Mouse (Mus musculus) fat pad, adult 2 months (tissue): ENCODE measurements around the gene Dcaf5.
A peak's percentile ranks its signal among the peaks of the same experiment; 100 is the strongest.

Source experiments
- DNase-seq: peaks from one replicate; pipeline ENCODE4 v3.0.0-alpha.2; 2011; ENCODE audit warnings: low read depth, low spot score; ENCODE audit errors: extremely low read depth

Dcaf5 gene

GRCm38 (mm10) chr12:80410855-80411254 lies 25.5 kb downstream of the Dcaf5 start:
- no peak for DNase-seq

DNA sequence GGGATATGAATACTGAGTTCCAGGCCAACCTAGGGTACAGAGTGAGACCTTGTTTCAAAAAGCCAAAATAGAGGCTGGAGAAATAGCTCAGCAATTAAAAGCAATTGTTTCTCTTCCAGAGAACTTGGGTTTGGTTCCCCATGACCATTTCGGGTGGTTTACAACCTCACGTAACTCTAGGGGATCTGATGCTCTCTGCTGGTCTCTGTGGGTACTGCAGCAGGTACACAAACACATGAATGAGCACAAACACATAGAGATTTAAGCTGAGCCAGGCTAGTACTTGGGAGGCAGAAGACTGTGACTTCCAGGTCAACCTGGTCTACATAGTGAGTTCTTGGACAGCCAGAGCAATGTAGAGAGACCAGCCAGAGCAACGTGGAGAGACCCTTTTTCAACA lies 28.6 kb downstream of the Dcaf5 start:
- no peak for DNase-seq

- DNase-seq: no peak
Measured at GRCm38 (mm10) chr12:80406650-80407049, 29.8 kb downstream of the Dcaf5 start.

GRCm38 (mm10) chr12:80404139-80404538 lies 32.3 kb downstream of the Dcaf5 start:
- no peak for DNase-seq

GRCm38 (mm10) chr12:80399147-80399546 lies 37.3 kb downstream of the Dcaf5 start:
- DNase-seq: no peak

GRCm38 (mm10) chr12:80396397-80396796 lies 40.0 kb downstream of the Dcaf5 start:
- DNase-seq: no peak

DNA sequence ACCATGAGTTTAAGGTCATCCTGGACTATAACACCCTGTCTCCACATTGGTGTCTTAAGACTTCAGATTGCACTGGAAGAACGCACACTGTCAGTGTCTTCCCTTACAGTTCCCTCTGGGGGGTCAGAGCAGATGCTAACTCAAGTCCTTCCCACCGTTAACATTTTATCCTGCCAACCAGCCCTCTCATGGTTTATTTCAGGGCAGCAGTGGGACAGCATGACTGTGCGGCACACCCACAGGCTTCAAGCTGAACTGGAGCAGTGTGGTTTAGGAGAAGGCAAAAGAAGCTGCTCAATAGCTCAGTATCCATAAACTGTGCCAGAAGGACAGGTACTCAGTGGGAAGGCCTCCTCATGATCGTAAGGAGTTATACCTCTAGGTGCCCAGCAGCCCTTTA lies 41.1 kb downstream of the Dcaf5 start:
- DNase-seq: no peak

GRCm38 (mm10) chr12:80394045-80394444 lies 42.4 kb downstream of the Dcaf5 start:
- no peak for DNase-seq

- no peak for DNase-seq
Measured at GRCm38 (mm10) chr12:80389448-80389847, 47.0 kb downstream of the Dcaf5 start.

- DNase-seq: no peak
Measured at GRCm38 (mm10) chr12:80387326-80387725, 49.1 kb downstream of the Dcaf5 start.

DNA sequence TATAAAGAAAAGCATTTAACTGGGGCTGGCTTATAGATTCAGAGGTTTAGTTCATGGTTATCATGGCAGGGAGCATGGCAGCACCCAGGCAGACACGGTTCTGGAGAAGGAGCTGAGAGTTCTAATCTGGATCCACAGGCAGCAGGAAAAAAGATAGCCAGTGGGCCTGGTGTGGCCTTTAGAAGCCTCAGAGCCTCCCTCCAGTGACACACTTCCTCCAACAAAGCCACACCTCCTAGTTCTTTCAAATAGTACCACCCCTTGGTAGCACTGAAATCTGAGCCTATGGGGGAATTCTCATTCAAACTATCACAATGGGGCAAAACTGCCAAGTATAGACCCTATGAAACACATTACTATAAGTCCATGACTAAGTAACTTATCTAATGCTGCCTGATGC lies 51.0 kb downstream of the Dcaf5 start:
- no peak for DNase-seq

- DNase-seq: no peak
Measured at GRCm38 (mm10) chr12:80383478-80383877, 52.9 kb downstream of the Dcaf5 start.

DNA sequence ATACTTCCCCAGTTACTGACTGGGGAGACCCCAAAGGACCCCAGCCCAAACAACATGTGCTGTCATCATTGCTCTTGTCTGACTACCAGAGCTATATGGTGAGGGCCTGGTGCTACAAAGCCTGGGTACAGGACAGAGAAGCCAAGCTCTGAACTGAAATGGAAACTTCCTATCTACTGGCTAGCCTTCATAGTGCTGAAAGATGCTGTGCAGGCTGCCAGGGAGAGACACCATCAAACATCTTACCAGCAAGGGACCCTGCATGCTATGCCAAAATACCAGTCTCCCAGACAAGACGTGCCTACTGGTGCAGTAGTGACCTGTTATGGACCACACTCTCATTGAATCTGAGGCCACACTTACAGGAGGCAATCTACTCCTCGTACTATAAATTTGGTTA lies 53.6 kb downstream of the Dcaf5 start:
- no peak for DNase-seq

- DNase-seq: no peak
Measured at GRCm38 (mm10) chr12:80379831-80380457, 56.5 kb downstream of the Dcaf5 start.

DNA sequence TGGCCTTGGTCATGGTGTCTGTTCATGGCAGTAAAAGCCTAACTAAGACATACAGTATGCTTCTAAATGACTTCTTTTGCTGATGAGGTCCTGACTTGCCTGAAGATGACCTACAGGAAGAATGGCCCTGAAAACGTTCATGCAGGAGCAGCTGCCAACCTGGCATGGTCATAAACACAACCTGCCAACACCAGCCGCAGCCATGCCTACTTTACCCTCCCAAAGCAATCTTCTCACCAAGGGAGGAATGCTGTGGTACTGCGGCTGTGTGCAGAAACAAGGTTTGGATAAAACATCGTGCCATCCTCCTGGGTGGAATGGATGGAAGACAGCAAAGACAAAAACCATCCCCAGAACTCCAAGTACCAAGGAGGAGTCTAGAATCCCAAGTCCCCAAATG lies 57.0 kb downstream of the Dcaf5 start:
- no peak for DNase-seq

GRCm38 (mm10) chr12:80377604-80378003 lies 58.8 kb downstream of the Dcaf5 start:
- DNase-seq: no peak

GRCm38 (mm10) chr12:80375721-80376120 lies 60.7 kb downstream of the Dcaf5 start:
- DNase-seq: peak; percentile 76

GRCm38 (mm10) chr12:80374736-80375135 lies 61.7 kb downstream of the Dcaf5 start:
- no peak for DNase-seq

DNA sequence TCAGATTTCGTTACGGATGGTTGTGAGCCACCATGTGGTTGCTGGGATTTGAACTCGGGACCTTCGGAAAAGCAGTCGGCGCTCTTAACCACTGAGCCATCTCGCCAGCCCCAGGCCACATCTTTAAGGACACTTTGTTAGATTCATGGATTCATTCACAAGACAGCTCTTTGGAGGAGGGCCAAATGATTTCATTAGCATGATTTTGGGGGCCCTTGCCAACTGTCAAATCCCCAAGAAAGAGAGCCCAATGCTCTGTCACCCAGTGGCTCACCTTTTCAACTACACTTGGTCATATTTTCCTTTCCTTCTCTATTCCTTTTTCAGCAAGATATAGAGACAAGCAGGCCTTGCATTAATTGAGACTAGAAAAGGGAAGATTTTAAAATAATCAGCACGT lies 63.5 kb downstream of the Dcaf5 start:
- no peak for DNase-seq

DNA sequence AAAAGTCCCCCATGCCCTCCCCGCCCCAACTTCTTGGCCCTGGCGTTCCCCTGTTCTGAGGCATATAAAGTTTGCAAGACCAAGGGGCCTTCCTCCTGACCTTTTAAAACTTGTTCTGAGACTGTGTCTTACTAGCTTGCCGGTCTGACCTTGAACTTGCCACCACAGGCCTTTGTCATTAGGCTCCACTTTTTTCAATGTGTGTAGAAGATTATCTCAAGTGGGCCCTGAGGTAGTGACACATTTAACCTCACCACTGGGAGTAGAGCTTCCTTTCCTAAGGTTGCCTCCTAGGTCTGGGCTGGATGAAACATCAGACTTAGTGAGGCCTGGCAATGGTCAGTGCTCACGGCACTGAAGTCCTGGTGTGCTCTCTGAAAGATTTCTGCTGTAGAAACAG lies 69.2 kb downstream of the Dcaf5 start:
- DNase-seq: no peak

DNA sequence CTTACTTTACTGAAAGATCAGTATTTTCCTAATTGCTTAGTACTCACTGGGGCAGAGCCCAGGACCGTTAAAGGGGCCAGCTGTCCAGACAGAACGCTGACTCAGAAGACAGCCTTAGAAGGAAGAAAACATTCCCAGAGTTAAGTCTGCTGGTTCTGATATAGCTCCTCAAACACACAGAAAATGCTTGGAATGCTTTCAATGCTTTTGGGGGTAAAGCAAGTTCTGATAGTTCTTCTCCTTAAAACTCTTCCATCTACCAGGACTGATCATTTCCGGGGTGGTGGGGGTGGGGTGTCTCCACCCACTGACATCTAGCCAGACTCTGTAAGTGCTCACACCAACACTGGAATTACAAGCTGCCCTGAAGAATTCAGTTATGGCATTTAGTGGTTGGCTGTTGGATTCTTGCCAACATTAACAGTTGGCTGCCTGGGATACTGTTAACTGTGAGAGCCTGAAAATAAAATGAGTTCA lies 70.4 kb downstream of the Dcaf5 start:
- no peak for DNase-seq

DNA sequence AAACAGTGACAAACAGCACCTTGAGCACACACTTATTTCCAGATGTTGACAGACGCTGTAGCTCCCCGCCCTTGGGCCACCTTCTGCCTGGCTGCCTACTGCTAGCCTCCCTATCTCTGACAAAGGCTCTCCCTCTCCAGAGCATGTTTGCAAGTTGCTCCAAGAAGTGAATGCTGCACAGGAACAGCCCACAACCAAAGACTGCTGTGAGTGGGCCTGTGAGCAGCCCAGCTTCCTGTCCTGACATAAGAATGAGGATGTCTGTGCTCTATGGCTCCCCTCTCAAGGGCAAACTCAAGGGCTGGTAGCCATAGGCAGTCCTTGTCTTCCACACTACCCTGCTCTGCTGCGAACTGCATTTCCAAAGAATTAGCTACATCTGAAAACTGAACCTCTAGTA lies 71.1 kb downstream of the Dcaf5 start:
- no peak for DNase-seq

GRCm38 (mm10) chr12:80361655-80362054 lies 74.7 kb downstream of the Dcaf5 start:
- no peak for DNase-seq
